12 mouse cellular contexts compared by ENCODE assay signal in genomic region chr5:135010841-135011743, GRCm38 (mm10). TPM values are rescaled to one million over a fixed set of nuclear protein-coding genes. Genes with fewer than 3 reads are reported as not detected.
DNase-seq lines count a peak whose midpoint lies in the region; ATAC-seq lines count a peak whose summit lies in the region.
"Had no signal": no experiment of that assay in that cellular context is flagged by ENCODE, and none has a peak within 500 bp of the region (broad histone marks: within the 10 kb centered on the region; RNA-seq: fewer than 3 reads in every experiment).

No protein-coding gene starts in this region.

- H3K9me3 ChIP-seq in heart, embryonic 12.5 days (replicated peaks), result no peaks in the 10 kb centered on the region
- H3K9me3 ChIP-seq in limb, embryonic 10.5 days (replicated peaks), result no peaks in the 10 kb centered on the region
- no peaks in the 10 kb centered on the region for H3K9me3 ChIP-seq in stomach, embryonic 16.5 days (replicated peaks; ENCODE audit: control insufficient read depth, low read length)

- peak overlapping the region; percentile 77 for H3K4me2 ChIP-seq in heart, embryonic 12.5 days
- peak overlapping the region; percentile 67; the same call in 1 of the 2 replicates for H3K4me2 ChIP-seq in stomach, embryonic 16.5 days (ENCODE audit: low read depth, low read length)

- H3K27me3 ChIP-seq in heart, embryonic 12.5 days (replicated peaks), result no peaks in the 10 kb centered on the region
- peaks cover 12% of the 10 kb centered on the region; the same call in 1 of the 2 replicates for H3K27me3 ChIP-seq in limb, embryonic 10.5 days (ENCODE audit: low read depth, poor library complexity, severe bottlenecking)
- H3K27me3 ChIP-seq in stomach, embryonic 16.5 days (ENCODE audit: control insufficient read depth, insufficient read depth, low read length), result no peaks in the 10 kb centered on the region

- no peak for DNase-seq in heart, adult 9 months (ENCODE audit: low spot score in 2 of 2)
- DNase-seq in thymus, postnatal 14 days, result peak; percentile 14
- no peak for DNase-seq in thymus, postnatal 36 days
- no peak for DNase-seq in limb, embryonic 10.5 days (ENCODE audit: low spot score)
- no peak for DNase-seq in lung, postnatal 14 days
- no peak for DNase-seq in layer of hippocampus, postnatal 14 days (ENCODE audit: low spot score in 2 of 2)
- DNase-seq: adrenal gland, postnatal 10 days; thymus, adult 2 months had no signal

- peaks cover 42% of the 10 kb centered on the region for H3K4me1 ChIP-seq in heart, embryonic 12.5 days (replicated peaks)
- peaks cover 48% of the 10 kb centered on the region for H3K4me1 ChIP-seq in limb, embryonic 10.5 days
- H3K4me1 ChIP-seq in stomach, embryonic 16.5 days (ENCODE audit: control insufficient read depth, insufficient read depth, low read length), result peaks cover 35% of the 10 kb centered on the region

- no peak for ATAC-seq in heart, embryonic 12.5 days (ENCODE audit: insufficient number of reproducible peaks, low FRiP score)
- no peak for ATAC-seq in stomach, embryonic 16.5 days (ENCODE audit: insufficient read depth, low FRiP score)

- WGBS in heart, embryonic 12.5 days, result 85% methylated on average over 25 of the region's 25 CpGs
- 89% methylated on average over 25 of the region's 25 CpGs for WGBS in limb, embryonic 10.5 days
- WGBS in stomach, embryonic 16.5 days, result 85% methylated on average over 25 of the region's 25 CpGs

- peaks cover 4% of the 10 kb centered on the region; the same call in 1 of the 2 replicates for H3K36me3 ChIP-seq in heart, embryonic 12.5 days
- no peaks in the 10 kb centered on the region for H3K36me3 ChIP-seq in limb, embryonic 10.5 days
- H3K36me3 ChIP-seq in stomach, embryonic 16.5 days (ENCODE audit: control insufficient read depth, insufficient read depth, low read length), result 0 out of 2 replicates have a peak, but pooled peaks cover 3% of the 10 kb centered on the region

- H3K9ac ChIP-seq in heart, embryonic 12.5 days, result peak overlapping the region; percentile 60; the same call in 1 of the 2 replicates
- peak overlapping the region; percentile 83; the same call in 1 of the 2 replicates for H3K9ac ChIP-seq in stomach, embryonic 16.5 days (ENCODE audit: low read length)

- H3K27ac ChIP-seq in heart, embryonic 12.5 days (ENCODE audit: poor library complexity, severe bottlenecking), result no peak overlapping the region
- peak overlapping the region; percentile 64; the same call in 1 of the 2 replicates for H3K27ac ChIP-seq in limb, embryonic 10.5 days
- no peak overlapping the region for H3K27ac ChIP-seq in stomach, embryonic 16.5 days (ENCODE audit: low read length)

- no peak overlapping the region; the same call in 1 of the 2 replicates for H3K4me3 ChIP-seq in heart, embryonic 12.5 days
- 0 out of 2 replicates have a peak overlapping the region, but pooled peaks have one; percentile 3 for H3K4me3 ChIP-seq in limb, embryonic 10.5 days
- no peak overlapping the region for H3K4me3 ChIP-seq in stomach, embryonic 16.5 days (replicated peaks; ENCODE audit: low read length)

RNA-seq across cellular contexts. Expression of gene Abhd11, which starts 2.1 kb away (rescaled TPM):
- 58.1 and 58.3 TPM in 2 replicates for polyA plus RNA-seq in heart, embryonic 12.5 days (2016; fragmentation: Nextera tagmentation; extraction: Ambion mirVana)
- 23.5 and 30.1 TPM in 2 replicates for polyA plus RNA-seq in limb, embryonic 10.5 days (2016; fragmentation: Nextera tagmentation; extraction: Ambion mirVana)
- polyA plus RNA-seq in stomach, embryonic 16.5 days (2015; fragmentation: Nextera tagmentation; extraction: Ambion mirVana), result 70.7 and 73.9 TPM in 2 replicates
- total RNA-seq in layer of hippocampus, postnatal 14 days (2021), result 10 to 100 TPM; 39.3 to 40.4 TPM

RNA-seq across cellular contexts. Expression of gene Stx1a, which starts 12.2 kb away (rescaled TPM):
- polyA plus RNA-seq in heart, embryonic 12.5 days (2016; fragmentation: Nextera tagmentation; extraction: Ambion mirVana), result 12.1 and 13.3 TPM in 2 replicates
- polyA plus RNA-seq in limb, embryonic 10.5 days (2016; fragmentation: Nextera tagmentation; extraction: Ambion mirVana), result 7.5 and 8.1 TPM in 2 replicates
- polyA plus RNA-seq in stomach, embryonic 16.5 days (2015; fragmentation: Nextera tagmentation; extraction: Ambion mirVana), result 12.5 and 14.0 TPM in 2 replicates
- 100 to 1,000 TPM; 157 to 160 TPM for total RNA-seq in layer of hippocampus, postnatal 14 days (2021)

RNA-seq across cellular contexts. Expression of gene Cldn3, which starts 25.1 kb away (rescaled TPM):
- polyA plus RNA-seq in heart, embryonic 12.5 days (2016; fragmentation: Nextera tagmentation; extraction: Ambion mirVana), result 2.5 and 3.2 TPM in 2 replicates
- 8.3 and 10.3 TPM in 2 replicates for polyA plus RNA-seq in limb, embryonic 10.5 days (2016; fragmentation: Nextera tagmentation; extraction: Ambion mirVana)
- polyA plus RNA-seq in stomach, embryonic 16.5 days (2015; fragmentation: Nextera tagmentation; extraction: Ambion mirVana), result 83.9 and 89.2 TPM in 2 replicates
- total RNA-seq in layer of hippocampus, postnatal 14 days (2021), result 1 to 10 TPM; 2.0 to 2.7 TPM
- total RNA-seq: MEL had no signal
- polyA plus RNA-seq: macrophage had no signal

RNA-seq across cellular contexts. Expression of gene Dnajc30, which starts 52.9 kb away (rescaled TPM):
- polyA plus RNA-seq in heart, embryonic 12.5 days (2016; fragmentation: Nextera tagmentation; extraction: Ambion mirVana), result 25.0 and 28.4 TPM in 2 replicates
- 27.7 and 30.8 TPM in 2 replicates for polyA plus RNA-seq in limb, embryonic 10.5 days (2016; fragmentation: Nextera tagmentation; extraction: Ambion mirVana)
- 32.6 and 33.3 TPM in 2 replicates for polyA plus RNA-seq in stomach, embryonic 16.5 days (2015; fragmentation: Nextera tagmentation; extraction: Ambion mirVana)
- total RNA-seq in layer of hippocampus, postnatal 14 days (2021), result 10 to 100 TPM; 37.0 to 37.4 TPM

RNA-seq across cellular contexts. Expression of gene Bud23, which starts 53.7 kb away (rescaled TPM):
- polyA plus RNA-seq in heart, embryonic 12.5 days (2016; fragmentation: Nextera tagmentation; extraction: Ambion mirVana), result 63.6 and 68.5 TPM in 2 replicates
- polyA plus RNA-seq in limb, embryonic 10.5 days (2016; fragmentation: Nextera tagmentation; extraction: Ambion mirVana), result 194 and 201 TPM in 2 replicates
- polyA plus RNA-seq in stomach, embryonic 16.5 days (2015; fragmentation: Nextera tagmentation; extraction: Ambion mirVana), result 94.8 and 105 TPM in 2 replicates
- 10 to 100 TPM; 49.4 to 51.6 TPM for total RNA-seq in layer of hippocampus, postnatal 14 days (2021)
